Mouse (Mus musculus): ENCODE results near the gene Setd5.

- TF ChIP-seq POLR2A (IDR thresholded peaks at IDR 0.05; ENCODE audit: borderline replicate concordance, extremely low read depth, insufficient read depth, insufficient read length, poor library complexity, severe bottlenecking) (no peak), CTCF (IDR thresholded peaks at IDR 0.05; ENCODE audit: borderline replicate concordance, extremely low read depth, insufficient read depth, insufficient read length) (no peak)
Measured at GRCm38 (mm10) chr6:113034466-113034865, 42.7 kb upstream of the Setd5 start.

Measured in brain, embryonic 14.5 days (tissue).